Mouse (Mus musculus) hindbrain, embryonic 15.5 days (tissue): Measurements from ENCODE around the gene Snapc4. TPM values are rescaled to one million over a fixed set of nuclear protein-coding genes. Genes with fewer than 3 reads are reported as not detected.
A peak's percentile ranks its signal among the peaks of the same experiment; 100 is the strongest.

Source experiments
- ATAC-seq: fragments of 200-750 bp; cut with Nextera tagmentation; 2 replicates; pipeline ENCODE4 v1.8.0; 2017; ENCODE audit warnings: low read depth, moderate number of reproducible peaks, moderate TSS enrichment; ENCODE audit not compliant: low FRiP score
- H3K27ac ChIP-seq: fragments of 300-500 bp; sonication (generic); replicated peaks from 2 replicates; pipeline ENCODE4 v1.5.1; 2015; ENCODE audit warnings: mild to moderate bottlenecking, inconsistent platforms
- H3K27me3 ChIP-seq: fragments of 300-500 bp; sonication (generic); 2 replicates; pipeline ENCODE4 v1.6.1; 2015; ENCODE audit warnings: control low read depth, inconsistent platforms
- H3K36me3 ChIP-seq: fragments of 300-500 bp; sonication (generic); 2 replicates; pipeline ENCODE4 v1.6.1; 2015; ENCODE audit warnings: control low read depth, inconsistent platforms
- H3K4me1 ChIP-seq: fragments of 300-500 bp; sonication (generic); replicated peaks from 2 replicates; pipeline ENCODE4 v1.6.1; 2015; ENCODE audit warnings: control low read depth, inconsistent platforms
- H3K4me2 ChIP-seq: fragments of 300-500 bp; sonication (generic); 2 replicates; pipeline ENCODE4 v1.6.1; 2015; ENCODE audit warnings: moderate library complexity, mild to moderate bottlenecking, inconsistent platforms
- H3K4me3 ChIP-seq: fragments of 300-500 bp; sonication (generic); 2 replicates; pipeline ENCODE4 v1.5.1; 2015; ENCODE audit warnings: mild to moderate bottlenecking, inconsistent platforms
- H3K9ac ChIP-seq: fragments of 300-500 bp; sonication (generic); 2 replicates; pipeline ENCODE4 v1.6.1; 2015; ENCODE audit warnings: inconsistent platforms
- H3K9me3 ChIP-seq: fragments of 300-500 bp; sonication (generic); 2 replicates; pipeline ENCODE4 v1.6.1; 2016; ENCODE audit warnings: control low read depth, inconsistent platforms
- WGBS: fragments of 180-500 bp; shearing (Covaris S2); methylation state at CpG from one replicate; pipeline ENCODE4 v1.1.7; 2015; 5-methylcytosine and 5-hydroxymethylcytosine counted together
- polyA plus RNA-seq: library from polyadenylated mRNA; unstranded; fragments of >200 nt; fragmentation: Nextera tagmentation; extraction: Ambion mirVana; gene quantifications from 2 replicates; pipeline ENCODE4 v1.2.1, GENCODE M21; 2015

Snapc4 gene
- 30.6 and 40.5 TPM in 2 replicates for polyA plus RNA-seq

DNA sequence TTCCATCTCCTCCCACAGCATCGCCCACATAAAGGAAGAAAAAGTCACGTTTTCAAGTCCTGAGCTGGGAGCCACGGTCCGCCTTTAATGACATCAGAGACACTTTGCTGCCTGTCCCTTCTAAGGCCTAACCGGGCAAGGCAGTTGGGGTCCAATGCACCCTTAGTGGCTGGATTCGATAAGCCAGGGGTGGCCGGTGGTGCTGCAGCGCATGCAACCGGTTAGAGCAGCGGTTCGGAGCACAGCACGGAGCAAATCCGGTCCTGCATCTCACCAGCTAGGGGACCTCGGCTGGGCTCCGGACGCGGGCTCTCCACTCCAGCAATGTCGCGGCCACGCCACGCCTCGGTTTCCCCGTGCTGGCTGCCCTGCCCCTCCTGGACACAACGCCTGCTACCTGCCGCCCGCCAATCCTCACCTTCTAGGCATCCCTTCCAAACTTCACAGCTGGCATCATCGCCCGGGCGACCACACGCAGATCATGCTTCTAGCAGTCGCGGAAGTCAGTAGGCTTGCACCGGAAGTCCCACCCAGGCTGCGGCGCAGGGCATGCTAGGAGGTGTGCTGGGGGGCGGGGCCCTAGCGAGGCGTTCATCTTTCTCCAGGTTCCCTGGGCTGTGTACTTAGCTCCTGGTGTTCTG, at the start of gene Snapc4:
Snapc4 (minus strand) TSS at position 523 of the 641 bp plus-strand sequence.
- Histone ChIP-seq H3K4me2 (peak within 1 kb of the TSS; percentile 85), H3K36me3 (peaks cover 55% of the 10 kb centered on the region), H3K27ac (peak within 1 kb of the TSS; percentile 68), H3K9me3 (no peaks in the 10 kb centered on the region), H3K27me3 (no peaks in the 10 kb centered on the region), H3K9ac (peak within 1 kb of the TSS; percentile 67), H3K4me3 (peak within 1 kb of the TSS; percentile 71), H3K4me1 (peaks cover 18% of the 10 kb centered on the region)
- under 1% methylated on average over 38 of the region's 38 CpGs for WGBS
- peak; percentile 97 for ATAC-seq

DNA sequence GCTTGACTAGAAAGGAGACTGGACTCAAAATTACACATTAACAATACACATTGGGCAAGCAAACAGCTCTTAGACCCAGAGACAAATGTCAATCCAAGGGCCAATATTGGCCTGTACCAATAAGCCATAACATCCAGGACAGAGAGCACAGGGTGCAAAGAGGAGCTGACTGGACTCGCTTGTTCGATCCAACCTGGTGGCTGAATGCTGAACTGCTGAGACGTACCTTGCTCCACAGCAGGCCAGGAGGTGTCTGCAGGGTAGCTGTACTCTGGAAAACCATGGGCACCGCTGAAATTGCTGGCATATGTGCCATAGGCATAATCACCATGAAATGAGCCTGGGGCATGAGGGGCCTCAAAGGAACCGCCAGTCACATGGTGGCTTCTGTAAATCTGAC, 49.4 kb upstream of the Snapc4 start:
- WGBS = 78% methylated on average over 5 of the region's 5 CpGs

DNA sequence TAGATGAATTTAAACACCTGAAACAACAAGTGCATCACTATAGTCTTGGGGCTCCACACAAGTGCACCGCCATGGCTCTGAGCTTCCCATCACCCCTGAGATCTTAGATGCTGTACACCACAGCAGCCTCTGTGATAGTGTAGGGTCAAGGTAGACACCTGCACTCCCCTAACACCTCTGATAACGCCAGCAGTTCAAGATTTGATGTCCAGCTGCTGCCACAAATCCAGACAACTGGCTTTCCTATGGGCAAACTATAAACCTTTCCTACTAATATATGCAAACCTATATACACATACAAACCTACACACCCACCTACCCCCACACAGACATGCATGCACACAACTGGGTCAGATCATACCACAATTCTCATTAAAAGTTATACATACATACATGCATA, 44.1 kb upstream of the Snapc4 start:
- no peak for ATAC-seq
- 100% methylated on average over 2 of the region's 2 CpGs for WGBS
- Histone ChIP-seq H3K9ac (no peak overlapping the region), H3K9me3 (no peaks in the 10 kb centered on the region), H3K36me3 (peaks cover 86% of the 10 kb centered on the region), H3K4me1 (no peaks in the 10 kb centered on the region), H3K27ac (no peak overlapping the region), H3K4me2 (no peak overlapping the region), H3K27me3 (no peaks in the 10 kb centered on the region), H3K4me3 (no peak overlapping the region)

More for the DNA sequence above, 49.4 kb upstream of the Snapc4 start:
- Histone ChIP-seq H3K9ac (no peak overlapping the region), H3K4me2 (no peak overlapping the region), H3K4me1 (no peaks in the 10 kb centered on the region), H3K9me3 (no peaks in the 10 kb centered on the region), H3K36me3 (peaks cover 84% of the 10 kb centered on the region), H3K27ac (no peak overlapping the region), H3K27me3 (no peaks in the 10 kb centered on the region), H3K4me3 (no peak overlapping the region)
- no peak for ATAC-seq

DNA sequence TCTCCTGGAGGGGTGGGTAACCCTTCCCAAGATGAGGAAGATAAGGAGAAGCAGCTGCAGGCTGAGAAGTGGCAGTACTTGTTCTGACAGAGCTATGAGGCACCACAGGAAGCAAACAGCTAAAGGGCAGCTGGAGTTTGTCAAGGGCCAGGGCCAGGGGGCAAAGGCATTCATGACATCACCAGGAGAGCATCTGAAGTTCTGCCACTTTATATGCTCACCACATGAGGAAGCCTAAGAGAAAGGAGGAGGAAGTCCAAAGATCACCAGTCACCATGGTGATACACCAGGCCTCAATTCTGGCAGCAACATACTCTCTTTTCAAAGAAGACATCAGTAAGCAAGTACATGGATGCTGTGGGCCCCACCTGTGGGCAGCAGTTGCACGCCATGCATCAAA, 42.6 kb upstream of the Snapc4 start:
- WGBS = 95% methylated on average over 1 of the region's 1 CpGs
- Histone ChIP-seq H3K27me3 (no peaks in the 10 kb centered on the region), H3K36me3 (peaks cover 82% of the 10 kb centered on the region), H3K4me1 (no peaks in the 10 kb centered on the region), H3K4me3 (no peak overlapping the region), H3K9ac (no peak overlapping the region), H3K27ac (no peak overlapping the region), H3K9me3 (no peaks in the 10 kb centered on the region), H3K4me2 (no peak overlapping the region)
- no peak for ATAC-seq

DNA sequence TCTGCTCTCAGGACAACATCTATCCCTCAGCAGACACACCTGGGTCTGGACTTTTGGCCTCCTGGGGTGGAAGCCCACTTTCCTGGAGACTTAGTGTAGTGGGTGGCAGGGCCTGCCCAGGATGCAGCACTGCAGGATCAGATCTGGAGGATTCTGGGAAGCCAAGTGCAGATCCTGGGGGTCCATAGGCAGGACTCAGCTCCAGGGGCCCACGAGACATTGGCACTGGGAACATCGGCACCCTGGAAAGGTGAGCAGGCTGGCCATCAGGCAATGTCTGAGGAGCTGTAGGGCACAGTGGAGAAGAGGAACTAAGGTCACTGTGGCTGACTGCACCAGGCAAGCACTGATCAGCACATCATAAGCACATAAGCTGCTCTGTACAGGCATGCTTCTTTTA, 41.5 kb upstream of the Snapc4 start:
- H3K4me3 ChIP-seq = no peak overlapping the region
- no peak overlapping the region for H3K9ac ChIP-seq
- no peaks in the 10 kb centered on the region for H3K9me3 ChIP-seq
- ATAC-seq = no peak
- H3K36me3 ChIP-seq = peaks cover 84% of the 10 kb centered on the region
- no peaks in the 10 kb centered on the region for H3K4me1 ChIP-seq
- H3K27me3 ChIP-seq = no peaks in the 10 kb centered on the region
- WGBS = 98% methylated on average over 2 of the region's 2 CpGs
- H3K27ac ChIP-seq = no peak overlapping the region
- no peak overlapping the region for H3K4me2 ChIP-seq

DNA sequence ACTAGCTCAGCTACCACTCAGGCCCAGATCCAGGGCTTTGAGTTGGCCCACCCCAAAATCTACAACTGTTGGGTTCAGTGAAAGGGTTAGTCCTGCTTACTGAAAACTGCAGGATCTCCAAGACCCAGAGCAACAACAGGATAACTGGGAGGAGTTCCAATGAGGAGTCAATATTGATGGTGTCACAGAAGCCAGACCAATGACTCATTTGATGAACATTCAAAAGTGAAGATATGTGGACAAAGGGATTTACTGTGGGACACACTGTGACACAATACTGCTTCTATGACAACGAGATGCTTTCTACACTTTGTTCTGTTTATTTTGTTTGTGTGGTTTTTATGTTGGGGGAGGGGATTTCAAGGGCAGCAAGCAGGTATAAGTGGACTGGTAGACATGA, 37.7 kb upstream of the Snapc4 start:
- ATAC-seq = no peak
- no peak overlapping the region for H3K4me3 ChIP-seq
- WGBS = 94% methylated on average over 1 of the region's 1 CpGs

DNA sequence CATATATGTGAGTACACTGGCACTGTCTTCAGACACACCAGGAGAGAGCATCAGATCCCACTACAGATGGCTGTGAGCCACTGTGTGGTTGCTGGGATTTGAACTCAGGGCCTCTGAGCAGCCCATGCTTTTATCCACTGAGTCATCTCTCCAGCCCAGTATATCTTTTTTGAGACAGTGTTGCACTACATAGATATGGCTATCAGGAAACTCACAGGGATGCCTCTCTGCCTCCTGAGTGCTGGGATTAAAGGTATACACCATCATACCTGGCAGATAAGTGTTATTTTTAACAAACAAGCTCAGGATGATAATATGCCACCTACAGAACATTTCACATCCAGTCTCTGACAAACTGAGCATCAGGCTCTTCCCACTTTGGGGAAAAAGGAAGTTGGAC, 36.6 kb upstream of the Snapc4 start:
- ATAC-seq = no peak
- H3K36me3 ChIP-seq = peaks cover 82% of the 10 kb centered on the region
- H3K4me2 ChIP-seq = no peak overlapping the region
- no peak overlapping the region for H3K4me3 ChIP-seq
- no peaks in the 10 kb centered on the region for H3K27me3 ChIP-seq
- H3K9me3 ChIP-seq = no peaks in the 10 kb centered on the region
- H3K27ac ChIP-seq = no peak overlapping the region
- H3K4me1 ChIP-seq = no peaks in the 10 kb centered on the region
- no peak overlapping the region for H3K9ac ChIP-seq

More for the DNA sequence above, 37.7 kb upstream of the Snapc4 start:
- Histone ChIP-seq H3K4me2 (no peak overlapping the region), H3K27ac (no peak overlapping the region), H3K4me1 (no peaks in the 10 kb centered on the region), H3K9me3 (no peaks in the 10 kb centered on the region), H3K36me3 (peaks cover 84% of the 10 kb centered on the region), H3K9ac (no peak overlapping the region), H3K27me3 (no peaks in the 10 kb centered on the region)

DNA sequence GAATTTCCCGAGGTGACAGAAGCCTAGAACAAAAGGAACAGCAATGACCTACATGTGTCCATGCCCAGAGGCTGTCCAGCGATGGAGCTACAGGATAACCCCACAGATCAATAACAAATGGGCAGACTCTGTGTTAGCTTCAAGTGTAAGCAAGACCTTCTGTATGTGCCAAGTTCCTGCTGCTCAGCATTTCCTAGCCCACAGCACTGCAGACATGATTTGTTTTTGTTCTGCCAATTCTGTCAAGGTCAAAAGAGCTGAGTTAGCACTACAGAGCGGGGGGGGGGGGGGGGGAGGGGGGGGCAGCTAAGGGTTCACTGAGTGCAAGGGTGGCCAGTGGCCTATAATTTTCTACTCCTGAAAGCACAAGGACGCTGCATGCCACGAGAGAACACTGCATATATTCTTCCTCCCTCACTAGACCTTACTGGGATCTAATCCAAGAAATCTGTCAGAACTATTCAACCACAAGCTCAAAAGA, 30.5 kb upstream of the Snapc4 start:
- no peaks in the 10 kb centered on the region for H3K9me3 ChIP-seq
- H3K9ac ChIP-seq = no peak overlapping the region
- no peak overlapping the region for H3K4me3 ChIP-seq
- no peaks in the 10 kb centered on the region for H3K27me3 ChIP-seq
- H3K27ac ChIP-seq = 0 out of 2 replicates have a peak overlapping the region, but pooled peaks have one; percentile 21
- ATAC-seq = no peak
- H3K4me2 ChIP-seq = no peak overlapping the region
- H3K36me3 ChIP-seq = peaks cover 47% of the 10 kb centered on the region
- WGBS = 73% methylated on average over 4 of the region's 5 CpGs
- H3K4me1 ChIP-seq = peaks cover 31% of the 10 kb centered on the region

DNA sequence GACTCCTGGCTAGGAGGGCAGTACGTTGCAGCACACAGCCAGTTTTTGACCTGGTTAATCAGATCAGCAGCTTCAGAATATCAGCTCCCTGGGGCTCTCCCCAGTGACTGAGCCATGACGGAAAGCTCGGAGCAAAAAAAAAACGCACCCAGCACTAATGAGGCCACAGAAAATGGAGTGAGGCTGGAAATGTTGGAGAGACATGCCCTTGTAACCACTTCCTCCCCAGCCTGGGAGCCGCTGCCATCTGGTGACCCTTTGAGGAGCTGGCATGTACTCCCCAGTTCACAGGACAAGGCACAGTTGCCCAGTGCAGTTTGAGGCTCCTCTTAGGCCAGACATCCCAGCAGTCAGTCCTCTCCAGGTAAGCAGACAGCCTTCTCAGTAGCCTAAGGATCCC, 29.6 kb upstream of the Snapc4 start:
- peaks cover 38% of the 10 kb centered on the region for H3K36me3 ChIP-seq
- H3K4me2 ChIP-seq = no peak overlapping the region
- 59% methylated on average over 5 of the region's 5 CpGs for WGBS
- peaks cover 40% of the 10 kb centered on the region for H3K4me1 ChIP-seq
- no peak overlapping the region for H3K9ac ChIP-seq
- no peak for ATAC-seq
- no peaks in the 10 kb centered on the region for H3K27me3 ChIP-seq
- H3K4me3 ChIP-seq = no peak overlapping the region
- H3K27ac ChIP-seq = no peak overlapping the region
- H3K9me3 ChIP-seq = no peaks in the 10 kb centered on the region

DNA sequence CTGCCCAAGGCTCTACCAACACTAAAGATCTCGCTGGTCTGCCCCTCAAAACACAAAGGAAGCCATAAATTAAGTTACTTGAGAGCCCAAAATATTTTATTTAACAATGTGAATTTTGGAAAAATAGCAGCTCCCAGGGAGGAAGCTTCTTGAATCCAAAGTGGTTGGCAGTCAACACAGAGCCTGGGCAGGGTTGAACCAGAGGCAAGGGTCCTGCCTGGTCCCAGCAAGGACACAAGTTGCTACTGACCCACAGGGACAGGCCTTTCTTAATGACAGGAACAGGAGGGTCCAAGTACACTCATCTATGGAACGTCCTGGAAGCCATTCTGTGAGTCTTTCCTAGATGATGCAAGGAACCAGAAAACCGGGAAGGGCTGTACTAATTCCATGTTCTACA, 28.9 kb upstream of the Snapc4 start:
- no peaks in the 10 kb centered on the region for H3K9me3 ChIP-seq
- no peaks in the 10 kb centered on the region for H3K27me3 ChIP-seq
- 64% methylated on average over 3 of the region's 3 CpGs for WGBS
- peak; percentile 32; the same call in 1 of the 2 replicates for ATAC-seq
- H3K4me3 ChIP-seq = peak overlapping the region; percentile 99
- H3K4me1 ChIP-seq = peaks cover 46% of the 10 kb centered on the region
- H3K4me2 ChIP-seq = peak overlapping the region; percentile 98
- no peak overlapping the region; the same call in 1 of the 2 replicates for H3K27ac ChIP-seq
- peaks cover 31% of the 10 kb centered on the region for H3K36me3 ChIP-seq
- peak overlapping the region; percentile 98 for H3K9ac ChIP-seq

DNA sequence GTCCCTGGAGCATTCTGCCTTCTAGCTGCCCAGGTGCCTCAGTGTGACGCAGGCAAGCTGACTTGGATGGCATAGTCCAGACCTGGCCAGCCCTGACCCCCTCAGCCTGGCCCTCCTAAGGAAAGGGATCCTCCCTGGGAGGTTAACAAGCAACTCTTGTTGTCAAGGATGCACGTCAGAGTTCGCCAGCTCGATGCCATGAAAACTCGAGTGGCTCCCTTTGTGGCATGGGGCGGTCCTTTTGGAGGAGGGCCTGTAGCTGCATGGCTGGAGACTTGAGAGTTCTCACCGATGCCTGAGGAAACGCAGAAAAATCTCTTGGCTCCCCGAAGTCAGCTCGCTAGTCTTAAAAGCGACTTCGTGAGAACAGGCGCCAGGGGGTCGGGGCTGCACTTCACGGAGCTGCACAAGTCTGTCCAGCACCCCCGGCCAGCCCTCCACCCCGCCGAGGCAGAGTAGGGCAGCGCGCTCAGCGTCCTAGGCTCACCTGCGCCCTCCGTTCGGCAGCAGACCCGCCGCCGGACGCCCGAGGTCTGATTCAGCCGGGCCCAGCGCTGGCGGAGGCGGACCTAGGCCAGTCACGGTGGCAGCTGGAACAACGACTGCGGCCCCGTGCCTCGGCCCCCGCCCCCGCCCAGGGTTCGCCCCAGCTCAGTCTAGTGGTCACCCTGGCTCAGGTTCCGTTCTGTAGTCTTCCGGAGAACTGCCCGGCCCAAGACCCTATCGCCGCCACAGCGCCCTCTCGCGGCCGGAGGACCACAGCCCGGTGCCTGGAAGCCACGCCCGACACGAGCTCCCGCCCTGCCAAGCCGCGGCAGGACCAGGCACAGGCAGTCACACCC, 28.3 kb upstream of the Snapc4 start, which contains the start of gene Inpp5e:
Inpp5e (minus strand) TSS at position 689 of the 842 bp plus-strand sequence.
- ATAC-seq = peak; percentile 94
- Histone ChIP-seq H3K9ac (peak within 1 kb of the TSS; percentile 98), H3K4me3 (peak within 1 kb of the TSS; percentile 99), H3K4me2 (peak within 1 kb of the TSS; percentile 98), H3K9me3 (no peaks in the 10 kb centered on the region), H3K27me3 (no peaks in the 10 kb centered on the region), H3K36me3 (peaks cover 27% of the 10 kb centered on the region), H3K27ac (peak within 1 kb of the TSS; percentile 86), H3K4me1 (peaks cover 46% of the 10 kb centered on the region)
- under 1% methylated on average over 57 of the region's 57 CpGs for WGBS

DNA sequence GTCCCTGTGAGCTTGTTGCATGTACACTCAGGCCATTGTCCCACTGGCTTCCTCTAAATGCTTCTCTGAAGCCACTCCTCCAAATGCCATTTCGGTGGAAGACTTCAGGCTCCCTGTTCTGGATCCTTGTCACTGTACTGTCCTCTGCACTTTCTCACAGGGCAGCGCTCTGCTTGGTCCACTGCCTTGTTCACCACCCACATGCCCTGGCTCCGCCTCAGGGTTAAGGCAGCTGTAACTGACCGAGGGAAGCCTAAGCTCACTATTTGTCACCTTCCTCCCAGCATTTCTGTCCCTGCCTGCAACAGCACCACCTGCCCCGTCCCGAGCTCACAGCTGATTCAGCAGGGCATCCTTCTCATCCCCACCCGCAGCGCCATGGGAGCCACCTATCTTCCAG, 22.9 kb upstream of the Snapc4 start:
- H3K27me3 ChIP-seq = no peaks in the 10 kb centered on the region
- H3K9me3 ChIP-seq = no peaks in the 10 kb centered on the region
- 88% methylated on average over 8 of the region's 8 CpGs for WGBS
- no peak overlapping the region for H3K27ac ChIP-seq
- no peak overlapping the region for H3K4me3 ChIP-seq
- H3K36me3 ChIP-seq = peaks cover 36% of the 10 kb centered on the region
- peaks cover 38% of the 10 kb centered on the region for H3K4me1 ChIP-seq
- no peak for ATAC-seq
- no peak overlapping the region for H3K4me2 ChIP-seq
- no peak overlapping the region for H3K9ac ChIP-seq
